Mouse (Mus musculus) embryo, embryonic 11 days (tissue): Measurements from ENCODE around the gene A030003K21Rik.
A peak's percentile ranks its signal among the peaks of the same experiment; 100 is the strongest.
"Not testable (repeated sequence)": the region's sequence is repeated elsewhere in the genome, so short reads cannot be mapped to it uniquely, and the experiment has no call there.

Source experiments
- DNase-seq: peaks from one replicate; pipeline ENCODE4 v3.0.0-alpha.2; 2015

A030003K21Rik gene

GRCm38 (mm10) chr1:82943295-82943694, at the start of gene A030003K21Rik:
Gene A030003K21Rik (minus strand): TSS chr1:82943388.
- not testable (repeated sequence) for DNase-seq

- DNase-seq: no peak
Observed at GRCm38 (mm10) chr1:82992093-82992492, 48.9 kb upstream of the A030003K21Rik start.

- DNase-seq: no peak
Observed at GRCm38 (mm10) chr1:82991596-82991995, 48.4 kb upstream of the A030003K21Rik start.

- no peak for DNase-seq
Observed at GRCm38 (mm10) chr1:82991062-82991461, 47.9 kb upstream of the A030003K21Rik start.

- peak; percentile 70 for DNase-seq
Observed at GRCm38 (mm10) chr1:82987530-82988198, 44.5 kb upstream of the A030003K21Rik start.

GRCm38 (mm10) chr1:82986738-82987137, 43.5 kb upstream of the A030003K21Rik start:
- no peak for DNase-seq

- DNase-seq: no peak
Observed at GRCm38 (mm10) chr1:82977840-82978239, 34.7 kb upstream of the A030003K21Rik start.

GRCm38 (mm10) chr1:82975750-82976149, 32.6 kb upstream of the A030003K21Rik start:
- DNase-seq: no peak

- peak; percentile 18 for DNase-seq
Observed at GRCm38 (mm10) chr1:82974342-82974741, 31.2 kb upstream of the A030003K21Rik start.

- DNase-seq: no peak
Observed at GRCm38 (mm10) chr1:82973901-82974300, 30.7 kb upstream of the A030003K21Rik start.

- no peak for DNase-seq
Observed at GRCm38 (mm10) chr1:82973244-82973643, 30.1 kb upstream of the A030003K21Rik start.

- peak; percentile 36 for DNase-seq
Observed at GRCm38 (mm10) chr1:82972046-82972445, 28.9 kb upstream of the A030003K21Rik start.

- DNase-seq: peak; percentile 15
Observed at GRCm38 (mm10) chr1:82966413-82966812, 23.2 kb upstream of the A030003K21Rik start.

GRCm38 (mm10) chr1:82959870-82960385, 16.7 kb upstream of the A030003K21Rik start, which contains the start of gene Gm47955:
Gene Gm47955 (plus strand): TSS chr1:82960286.
- DNase-seq: no peak

GRCm38 (mm10) chr1:82955913-82956312, 12.7 kb upstream of the A030003K21Rik start, which contains the start of gene Gm7544:
Gene Gm7544 (minus strand): TSS chr1:82956013.
- DNase-seq: not testable (repeated sequence)

- no peak for DNase-seq
Observed at GRCm38 (mm10) chr1:82948601-82949000, 5.4 kb upstream of the A030003K21Rik start.

GRCm38 (mm10) chr1:82946029-82946428, 2.8 kb upstream of the A030003K21Rik start:
- DNase-seq: not testable (repeated sequence)

- not testable (repeated sequence) for DNase-seq
Observed at GRCm38 (mm10) chr1:82942505-82942904, 683 bp downstream of the A030003K21Rik start.

GRCm38 (mm10) chr1:82938666-82939065, 4.5 kb downstream of the A030003K21Rik start:
- no peak for DNase-seq

- not testable (repeated sequence) for DNase-seq
Observed at GRCm38 (mm10) chr1:82931326-82931725, 11.9 kb downstream of the A030003K21Rik start, which contains the start of gene Gm6217. Gene Gm6217 (minus strand): TSS chr1:82931399.

- not testable (repeated sequence) for DNase-seq
Observed at GRCm38 (mm10) chr1:82930558-82930957, 12.6 kb downstream of the A030003K21Rik start.

GRCm38 (mm10) chr1:82924650-82925049, 18.5 kb downstream of the A030003K21Rik start, which contains the start of gene A030014E15Rik:
Gene A030014E15Rik (plus strand): TSS chr1:82924917.
- DNase-seq: no peak

GRCm38 (mm10) chr1:82913434-82913833, 29.8 kb downstream of the A030003K21Rik start:
- not testable (repeated sequence) for DNase-seq

GRCm38 (mm10) chr1:82913025-82913424, 30.2 kb downstream of the A030003K21Rik start, which contains the start of gene A030005L19Rik:
Gene A030005L19Rik (plus strand): TSS chr1:82913325.
- DNase-seq: no peak
